Mouse (Mus musculus) adrenal gland, postnatal 10 days (tissue): ENCODE measurements around the gene Nmrk2. TPM values are rescaled to one million over a fixed set of nuclear protein-coding genes. Genes with fewer than 3 reads are reported as not detected.
"Not testable (repeated sequence)": the region's sequence is repeated elsewhere in the genome, so short reads cannot be mapped to it uniquely, and the experiment has no call there.

ENCODE experiments used
- DNase-seq: peaks from one replicate; pipeline ENCODE4 v3.0.0; 2021; ENCODE audit warnings: mixed read lengths
- long read RNA-seq, 2 experiments: library from polyadenylated mRNA; stranded (forward); transcript quantifications; one replicate each; pipeline ENCODE4 v2.0.0; 2021
- total RNA-seq, 2 experiments: library from RNA; stranded (reverse); gene quantifications; 2 replicates each; pipeline ENCODE4 v1.2.3; 2021

Gene Nmrk2
- total RNA-seq: 1 to 10 TPM in 1 of 2 experiments, under 1 TPM in 1; 0.15 to 4.9 TPM
- long read RNA-seq, experiment 1, partial matches to known transcripts: 0 of 3 reads
- long read RNA-seq, experiment 1, other reads (novel, unspliced or antisense): 2 of 3 reads
- long read RNA-seq, experiment 2: 0 reads

DNA sequence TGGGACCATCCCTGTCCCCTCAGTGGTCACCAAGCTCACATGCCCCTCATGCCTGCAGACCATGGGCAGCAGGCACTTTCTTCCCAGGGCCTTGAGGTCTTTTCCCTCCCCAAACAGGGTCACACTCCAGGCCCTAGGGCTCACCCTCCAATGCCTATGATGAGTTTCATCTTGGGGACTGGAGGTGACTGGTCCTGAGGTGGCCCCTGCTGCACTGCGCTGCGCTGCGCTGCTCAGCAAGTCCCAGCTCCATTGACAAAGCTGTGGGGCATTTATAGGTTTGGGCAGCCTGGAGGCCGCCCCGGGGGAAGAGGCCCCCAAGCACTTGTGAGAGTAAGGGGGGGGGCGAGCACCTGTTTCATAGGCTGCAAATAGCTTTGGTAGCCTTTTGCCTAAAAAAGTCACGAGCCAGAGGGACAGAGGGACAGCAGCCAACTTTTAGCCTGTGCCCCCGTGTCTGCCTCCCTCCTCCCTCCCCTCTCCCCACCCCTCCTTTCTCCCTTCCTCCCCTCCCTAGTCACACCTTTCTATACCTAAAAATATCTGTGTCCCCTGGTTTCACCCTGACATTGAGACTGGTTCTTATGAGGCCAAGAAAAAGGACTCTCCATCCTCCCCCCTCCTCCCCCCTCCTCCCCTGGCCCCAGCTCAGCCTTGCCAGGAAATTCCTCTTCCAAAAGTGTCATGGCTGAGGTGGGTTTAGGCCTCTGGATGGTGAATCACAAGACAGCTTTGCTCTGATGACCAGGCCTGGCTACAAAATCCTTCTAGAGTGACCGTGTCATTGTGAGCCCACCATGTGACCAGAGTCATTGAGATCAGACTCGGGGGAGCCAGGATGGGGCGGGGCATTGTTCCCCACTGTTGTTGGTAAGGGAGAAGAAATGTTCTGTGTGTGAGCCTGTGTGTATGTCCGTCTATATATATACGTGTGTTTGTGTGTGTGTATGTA, at the start of gene Nmrk2:
Gene Nmrk2 (minus strand): TSS at position 245 of the 952 bp plus-strand sequence.
- DNase-seq: no peak

DNA sequence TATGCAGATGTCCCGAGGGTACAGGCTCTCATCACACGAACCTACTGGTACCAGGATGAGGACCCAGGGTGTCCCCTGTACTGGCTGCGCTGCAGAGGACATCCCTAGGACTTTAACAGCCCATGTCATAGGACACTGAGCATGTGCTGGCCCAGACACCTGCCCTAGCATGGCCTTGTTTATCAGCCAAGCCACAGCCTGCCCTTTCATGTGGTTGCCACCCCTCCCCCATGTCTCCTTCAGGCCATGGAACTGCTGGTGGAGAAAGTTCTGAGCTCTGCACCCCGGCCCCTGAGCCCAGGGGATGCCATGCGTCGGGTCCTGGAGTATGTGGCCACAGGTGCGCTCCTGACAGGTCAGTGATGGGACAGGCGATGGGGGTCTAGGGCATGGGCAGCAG, 47.6 kb upstream of the Nmrk2 start:
- DNase-seq: no peak

DNA sequence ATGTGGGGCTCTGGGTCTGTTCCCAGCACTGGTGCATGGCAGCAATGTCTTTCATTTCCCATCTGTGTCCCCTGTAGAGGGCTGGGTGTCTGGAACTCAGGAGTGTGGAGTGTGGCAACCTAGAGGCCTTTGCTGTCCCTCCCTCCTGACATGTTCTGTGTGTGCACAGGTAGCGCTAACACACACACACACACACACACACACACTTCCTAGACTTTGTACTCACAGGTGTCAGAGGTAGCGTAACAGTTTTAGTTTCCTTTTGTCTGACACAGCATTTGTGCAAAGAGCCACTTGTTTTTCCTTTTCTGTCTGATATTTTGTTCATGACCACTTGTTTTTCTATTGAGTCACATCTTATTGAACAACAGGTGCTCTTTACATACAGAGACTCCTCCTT, 46.0 kb upstream of the Nmrk2 start:
- DNase-seq: no peak

DNA sequence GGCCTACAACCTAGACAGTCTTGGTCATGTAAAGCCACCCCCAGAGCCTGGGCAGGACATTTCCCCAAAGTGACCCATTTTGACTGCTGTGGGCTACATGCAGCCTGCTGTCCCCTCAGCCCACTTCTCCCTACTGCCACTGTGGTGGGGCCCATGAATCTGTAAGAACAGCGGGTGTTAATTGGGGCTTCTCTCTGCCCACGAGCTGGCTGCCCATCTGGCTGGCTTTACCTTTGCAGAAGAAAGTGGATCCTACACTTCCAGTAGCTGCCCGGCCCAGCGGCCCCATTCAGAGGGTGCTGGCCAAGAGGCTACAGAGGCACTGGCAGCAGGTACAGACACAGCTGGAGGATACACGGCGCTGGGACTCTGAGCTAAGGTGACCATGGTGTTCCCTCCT, 43.3 kb upstream of the Nmrk2 start:
- no peak for DNase-seq

DNA sequence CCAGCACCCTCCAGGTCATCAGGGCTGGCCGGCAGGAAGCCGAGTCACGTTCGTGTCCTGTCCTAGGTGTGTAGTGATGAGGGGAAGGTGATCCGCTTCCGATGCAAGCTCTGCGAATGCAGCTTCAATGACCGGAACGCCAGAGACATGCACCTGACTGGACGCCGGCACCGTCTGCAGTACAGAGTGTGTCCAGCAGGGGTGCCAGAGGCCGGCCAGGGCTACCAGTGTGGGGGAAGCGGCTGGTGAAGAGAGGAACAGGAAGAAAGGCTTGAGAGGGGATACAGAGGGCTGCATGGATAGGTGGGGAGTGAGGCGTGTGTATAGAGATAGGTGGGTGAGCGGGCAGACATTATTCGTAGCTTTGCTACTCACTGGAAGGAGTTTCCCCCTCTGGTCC, 42.7 kb upstream of the Nmrk2 start:
- peak; percentile 91 for DNase-seq

DNA sequence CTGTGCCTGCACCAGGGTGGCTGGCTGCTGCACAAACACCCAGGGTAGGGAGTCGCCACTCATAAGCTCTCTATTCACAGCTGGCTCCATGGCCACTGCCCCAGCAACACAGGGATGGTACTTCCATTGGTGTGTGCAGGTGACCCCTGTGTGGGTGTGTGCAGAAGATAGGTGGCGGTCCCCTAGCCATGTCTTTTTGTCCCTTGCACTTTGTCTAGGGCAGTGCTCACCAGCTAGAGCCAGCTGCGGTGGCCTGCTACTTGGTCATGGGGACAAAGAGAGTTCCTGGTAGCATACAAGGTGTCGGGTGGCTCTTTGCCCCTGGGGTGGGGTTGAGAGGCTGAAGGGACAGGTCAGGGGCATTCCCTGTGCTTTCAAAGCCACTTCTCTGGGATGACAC, 42.3 kb upstream of the Nmrk2 start:
- no peak for DNase-seq

DNA sequence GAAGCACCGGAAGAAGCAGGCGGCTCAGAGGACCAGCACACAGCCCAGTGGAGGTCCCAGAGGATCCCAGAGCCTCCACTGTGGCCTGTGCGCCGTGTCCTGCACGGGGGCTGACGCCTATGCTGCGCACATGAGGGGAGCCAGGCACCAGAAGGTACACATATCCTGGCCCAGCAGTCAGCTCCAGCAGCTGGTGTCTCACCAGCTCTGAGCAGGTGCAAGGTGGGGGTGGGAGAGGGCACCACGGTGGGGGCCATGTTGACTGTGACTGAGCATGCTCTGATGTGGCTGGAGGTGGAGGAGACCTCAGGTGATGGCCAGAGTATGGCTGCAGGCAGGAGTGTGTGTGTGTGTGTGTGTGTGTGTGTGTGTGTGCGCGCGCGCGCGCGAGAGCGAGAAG, 40.2 kb upstream of the Nmrk2 start:
- no peak for DNase-seq

DNA sequence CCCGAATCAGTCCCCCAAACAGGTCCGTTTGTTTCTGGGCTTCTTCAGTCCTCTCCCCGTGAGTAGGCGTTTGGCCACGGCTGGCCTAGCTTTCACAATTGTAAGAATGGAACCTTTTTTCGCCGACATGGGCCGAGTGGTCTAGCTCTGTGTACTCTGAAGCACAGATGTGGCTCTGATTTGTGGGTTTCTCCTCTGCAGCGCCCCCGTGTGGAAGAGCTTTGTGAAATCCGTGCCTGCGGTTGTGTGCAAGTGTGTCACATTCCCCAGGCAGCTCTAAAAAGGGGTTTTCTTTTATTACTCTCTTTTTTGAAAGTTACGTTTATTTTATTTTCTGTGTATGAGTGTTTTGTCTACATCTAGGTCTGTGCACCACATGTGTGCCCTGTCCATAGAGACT, 39.0 kb upstream of the Nmrk2 start:
- peak; percentile 73 for DNase-seq

DNA sequence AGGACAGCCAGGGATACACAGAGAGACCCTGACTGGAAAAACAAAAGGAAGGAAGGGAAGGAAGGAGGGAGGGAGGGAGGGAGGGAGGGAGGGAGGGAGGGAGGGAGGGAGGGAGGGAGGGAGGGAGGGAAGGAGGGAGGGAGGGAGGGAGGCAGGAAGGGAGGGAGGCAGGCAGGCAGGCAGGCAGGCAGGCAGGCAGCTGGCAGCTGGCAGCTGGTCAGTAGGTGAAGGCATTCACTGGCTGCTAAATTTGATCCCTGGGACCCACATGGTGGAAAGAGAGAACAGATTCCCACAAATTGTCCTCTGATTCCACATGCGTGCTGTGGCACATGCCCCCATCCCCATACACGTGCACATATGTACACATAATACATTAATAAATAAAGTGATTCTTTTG, 36.8 kb upstream of the Nmrk2 start:
- DNase-seq: no peak

DNA sequence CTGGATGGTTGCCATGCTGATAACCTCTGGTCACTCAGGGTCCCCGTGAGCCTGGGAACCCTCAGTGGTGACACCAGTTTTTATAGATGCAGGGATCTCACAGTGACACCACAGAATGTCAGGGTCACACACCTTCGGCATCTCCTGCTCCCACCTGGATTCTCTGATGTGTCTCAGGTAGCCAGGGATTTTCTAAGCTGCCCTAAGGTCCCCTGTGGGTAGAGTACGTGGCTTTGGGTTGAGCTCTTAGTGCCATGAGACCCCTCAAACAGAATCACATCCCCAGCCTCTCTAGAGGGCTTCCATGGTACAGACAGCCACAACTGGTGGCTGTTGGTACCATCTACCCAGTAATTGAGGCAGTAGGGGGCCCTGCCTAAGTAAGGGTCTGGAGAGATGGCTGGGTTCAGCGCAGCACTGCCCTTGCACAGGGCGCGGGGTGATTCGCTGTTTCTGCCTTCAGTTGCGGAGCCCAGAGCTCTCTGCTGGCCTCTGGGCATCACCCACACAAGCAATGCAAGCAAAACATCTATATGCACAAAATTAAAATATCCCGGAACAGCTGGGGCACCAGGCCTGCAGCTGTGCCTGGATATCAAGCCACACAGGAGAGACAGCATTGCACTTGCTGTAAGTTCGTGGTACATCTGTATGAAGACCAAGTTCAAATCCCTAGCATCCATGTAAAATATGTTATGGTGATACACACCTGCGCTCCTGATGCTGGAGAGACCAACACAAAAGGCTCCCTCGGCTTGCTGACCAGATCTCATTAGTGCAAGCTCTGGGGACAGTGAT, 34.8 kb upstream of the Nmrk2 start:
- DNase-seq: no peak

DNA sequence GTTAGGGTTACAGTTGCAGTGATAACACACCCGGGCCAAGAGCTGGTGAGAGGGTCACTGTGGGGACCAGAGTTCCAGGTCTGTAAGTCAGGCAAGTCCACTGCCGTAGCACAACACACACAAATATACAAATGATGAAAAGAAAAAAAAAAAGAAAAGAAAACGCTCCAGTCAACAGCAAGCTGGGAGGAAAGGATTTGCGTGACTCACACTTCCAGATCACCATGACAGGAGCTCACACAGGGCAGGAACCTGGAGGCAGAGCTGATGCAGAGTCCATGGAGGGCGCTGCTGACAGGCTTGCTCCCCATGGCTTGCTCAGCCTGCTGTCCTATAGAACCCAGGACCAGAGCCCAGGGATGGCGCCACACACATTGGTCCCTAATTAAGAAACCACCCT, 32.4 kb upstream of the Nmrk2 start:
- no peak for DNase-seq

DNA sequence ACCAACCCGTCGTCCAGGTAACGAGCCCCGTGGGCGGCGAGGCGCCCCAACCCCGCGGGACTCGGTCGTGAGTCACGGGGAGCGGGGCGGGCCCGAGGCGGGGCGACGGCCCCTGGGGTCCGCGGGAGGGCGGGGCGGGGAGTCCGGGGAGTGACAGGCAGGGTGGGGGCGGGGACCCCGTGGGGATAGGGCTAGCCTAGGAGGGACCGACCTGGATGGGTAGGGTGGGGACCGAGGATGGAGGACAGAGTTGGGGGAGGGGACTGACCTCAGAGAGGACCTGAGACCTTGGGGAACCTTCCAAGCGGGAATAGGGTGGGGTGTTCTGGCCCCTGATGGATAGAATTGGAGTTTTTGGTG, 31.4 kb upstream of the Nmrk2 start:
- no peak for DNase-seq

DNA sequence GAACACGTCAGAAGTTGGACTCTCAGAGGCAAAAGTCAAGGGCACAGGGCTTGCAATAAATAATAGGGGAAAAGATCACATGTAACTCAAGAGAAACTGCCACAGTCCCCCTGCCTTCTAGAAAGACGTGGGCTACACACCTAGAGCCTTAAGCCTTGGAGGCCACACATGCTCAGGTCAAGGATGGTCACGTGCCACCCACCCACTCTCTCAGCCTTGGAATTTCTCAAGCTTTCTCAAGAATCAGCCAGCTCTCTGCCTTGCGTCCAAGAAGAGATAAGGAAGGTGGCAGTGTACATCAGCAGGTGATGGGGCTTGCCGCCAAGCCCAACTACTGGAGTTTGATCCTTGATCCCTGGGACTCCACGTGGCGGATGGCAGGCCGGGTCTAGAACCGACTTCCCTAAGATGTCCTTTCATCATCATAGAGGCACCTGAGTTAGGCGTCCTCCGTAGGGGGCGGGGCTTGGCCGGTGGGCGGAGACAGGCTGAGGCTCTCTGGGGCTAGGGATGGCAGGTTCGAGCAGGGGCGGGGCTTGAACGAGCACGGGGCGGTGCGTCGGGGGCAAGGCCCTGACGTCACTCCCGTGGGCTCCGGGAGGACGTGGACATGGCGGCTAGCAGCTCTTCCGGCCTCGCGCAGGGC, 30.9 kb upstream of the Nmrk2 start, which contains the start of gene Zfr2:
Gene Zfr2 (plus strand): TSS at position 576 of the 646 bp plus-strand sequence.
- peak; percentile 94 for DNase-seq

DNA sequence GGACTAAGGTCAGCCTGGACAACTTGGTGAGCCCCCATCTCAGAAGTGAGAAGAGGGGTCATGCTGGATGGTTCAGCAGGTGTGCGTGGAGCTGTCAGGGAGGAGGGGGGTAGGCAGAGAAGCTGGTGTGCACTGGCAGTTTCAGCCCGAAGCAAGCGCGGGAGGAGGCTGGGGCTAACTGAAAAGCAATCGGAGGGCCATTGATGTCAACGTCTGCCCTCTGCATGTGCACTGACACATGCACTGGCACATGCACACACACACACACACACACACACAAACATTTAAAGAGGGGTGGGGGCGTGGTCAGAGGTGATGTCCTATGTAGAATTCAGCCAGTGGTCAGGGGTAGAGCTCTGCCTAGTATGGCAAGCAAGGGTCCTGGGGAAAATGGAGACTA, 29.6 kb upstream of the Nmrk2 start:
- DNase-seq: no peak

DNA sequence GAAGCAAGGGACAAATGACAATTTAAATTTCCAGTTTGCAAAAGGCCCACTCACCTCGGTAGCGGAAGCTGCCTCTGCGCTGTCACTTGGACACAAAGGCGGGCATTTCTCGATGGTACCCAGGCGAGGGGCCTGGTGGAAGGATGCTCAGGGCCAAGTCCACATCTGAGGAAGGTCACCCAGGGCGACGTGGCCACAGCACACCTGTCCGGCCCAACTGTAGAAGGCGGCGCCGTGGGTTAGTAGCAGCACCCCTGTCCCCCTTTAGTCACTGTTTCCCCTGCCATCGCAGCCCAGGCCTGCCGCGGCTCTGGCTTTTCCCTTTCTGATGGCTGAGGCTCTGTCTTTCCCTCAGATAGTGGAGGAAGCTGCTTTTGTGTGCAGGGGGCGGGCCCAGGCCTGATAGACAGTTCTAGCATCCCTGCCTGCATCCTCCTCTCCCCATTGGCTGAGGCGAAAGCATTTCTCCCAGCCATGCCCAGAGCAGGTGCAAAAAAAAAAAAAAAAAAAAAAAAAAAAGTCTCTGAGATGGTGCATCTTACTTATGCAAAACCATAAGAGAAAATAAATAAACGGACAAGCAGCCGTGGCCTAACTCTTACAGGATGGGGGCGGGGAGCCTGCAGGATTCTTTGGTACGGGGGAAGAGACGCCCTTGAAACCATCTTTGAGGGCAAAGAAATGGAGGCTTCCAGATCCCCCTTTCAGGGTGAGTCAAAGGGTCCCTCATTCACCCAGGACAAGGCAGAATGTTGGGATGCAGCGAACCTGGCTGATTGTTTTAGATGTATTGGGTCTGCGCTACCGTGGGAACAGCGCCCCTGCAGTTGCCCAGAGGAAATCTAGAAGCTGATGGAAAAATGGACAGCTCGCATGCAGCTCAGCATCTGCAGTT, 28.8 kb upstream of the Nmrk2 start, which contains the start of gene Atcay:
Gene Atcay (minus strand): TSS at position 396 of the 895 bp plus-strand sequence.
- no peak for DNase-seq

DNA sequence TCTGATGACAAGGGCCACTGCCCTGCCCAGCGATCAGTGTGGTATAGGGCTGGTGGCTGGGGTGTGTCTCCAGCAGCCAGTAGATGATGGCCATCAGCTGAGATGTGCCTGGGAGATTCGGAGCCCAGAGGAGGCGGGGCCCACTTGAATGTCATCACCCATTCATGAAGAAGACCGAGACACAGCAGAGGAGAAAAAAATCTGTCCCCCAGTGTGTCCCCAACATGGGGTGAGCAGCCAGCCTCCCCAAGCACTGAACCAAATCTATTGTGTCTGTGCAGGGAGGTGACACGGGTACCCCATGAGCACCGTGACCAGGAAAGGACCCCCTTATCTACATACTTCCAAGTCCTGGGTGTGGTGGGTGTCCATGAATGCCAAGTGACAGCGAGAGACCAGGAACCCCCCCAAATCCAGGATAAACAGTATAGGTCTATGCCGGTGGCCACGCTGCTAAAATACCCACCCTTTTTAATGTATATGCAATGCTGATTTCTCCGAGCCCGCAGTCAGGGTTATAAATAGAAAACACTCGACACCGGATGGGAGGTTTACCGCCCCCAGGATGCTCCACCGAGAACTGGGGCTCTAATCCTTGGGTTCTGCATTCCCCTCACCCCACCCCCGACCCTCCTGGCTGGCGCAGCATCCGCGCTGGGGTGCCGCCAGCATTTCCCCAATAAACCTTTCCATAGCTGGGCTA, 28.0 kb upstream of the Nmrk2 start:
- DNase-seq: no peak

DNA sequence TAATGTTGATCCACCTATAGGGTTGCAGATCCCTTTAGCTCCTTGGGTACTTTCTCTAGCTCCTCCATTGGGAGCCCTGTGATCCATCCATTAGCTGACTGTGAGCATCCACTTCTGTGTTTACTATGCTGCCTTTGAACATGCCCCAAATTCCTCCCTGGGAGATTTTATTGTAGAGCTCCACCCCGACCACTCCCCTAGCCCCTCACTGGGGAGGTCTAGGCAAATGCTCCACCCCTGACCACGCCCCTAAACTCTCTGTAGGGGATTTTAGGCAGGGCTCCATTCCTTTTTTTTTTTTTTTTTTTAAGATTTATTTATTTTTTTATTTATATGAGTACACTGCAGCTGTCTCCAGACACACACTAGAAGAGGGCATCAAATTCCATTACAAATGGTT, 21.9 kb upstream of the Nmrk2 start:
- DNase-seq: not testable (repeated sequence)

DNA sequence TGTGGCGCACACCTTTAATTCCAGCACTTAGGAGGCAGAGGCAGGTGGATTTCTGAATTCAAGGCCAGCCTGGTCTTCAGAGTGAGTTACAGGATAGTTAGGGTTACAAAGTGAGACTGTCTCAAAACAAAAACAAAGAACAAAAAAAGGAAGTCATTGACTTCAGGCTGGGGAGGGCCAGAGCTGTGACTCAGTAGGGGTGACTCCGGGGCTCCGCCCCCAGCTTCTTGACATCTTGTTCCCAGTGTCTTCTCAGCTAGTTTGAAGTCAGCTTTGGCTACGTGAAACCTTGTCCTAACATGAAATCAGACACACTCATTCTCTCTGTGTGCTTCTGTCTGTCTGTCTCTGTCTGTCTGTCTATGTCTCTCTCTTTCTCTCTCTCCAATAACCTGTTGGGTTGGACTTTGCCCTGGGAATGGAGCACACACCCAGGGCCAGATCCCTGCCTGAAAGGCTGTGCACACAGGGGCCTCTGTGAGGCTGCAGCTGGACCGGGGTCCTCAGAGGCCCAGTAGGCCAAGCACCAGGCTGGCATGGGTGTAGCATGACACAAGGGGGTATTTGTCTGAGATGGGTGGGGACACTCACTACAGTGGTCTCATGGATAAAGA, 19.7 kb upstream of the Nmrk2 start:
- DNase-seq: no peak

DNA sequence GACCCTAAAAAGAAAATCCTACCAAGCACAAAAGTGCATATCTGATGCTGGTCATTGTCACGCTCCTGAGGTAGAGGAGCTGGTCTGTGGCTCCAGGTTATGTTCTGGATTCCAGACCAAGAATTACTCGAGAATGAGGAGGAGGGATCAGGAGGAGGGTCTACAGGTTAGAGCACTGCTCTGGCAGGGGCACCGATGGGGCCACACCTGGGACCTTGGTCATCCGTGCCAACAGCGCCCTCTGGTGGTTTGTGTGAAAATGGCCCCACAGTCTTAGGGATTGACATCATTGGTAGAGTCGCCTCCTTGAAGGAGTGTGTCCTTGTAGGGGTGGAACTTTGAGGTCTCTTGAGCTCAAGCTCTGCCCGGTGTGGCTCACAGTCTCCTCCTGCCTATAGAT, 16.1 kb upstream of the Nmrk2 start:
- DNase-seq: peak; percentile 81

DNA sequence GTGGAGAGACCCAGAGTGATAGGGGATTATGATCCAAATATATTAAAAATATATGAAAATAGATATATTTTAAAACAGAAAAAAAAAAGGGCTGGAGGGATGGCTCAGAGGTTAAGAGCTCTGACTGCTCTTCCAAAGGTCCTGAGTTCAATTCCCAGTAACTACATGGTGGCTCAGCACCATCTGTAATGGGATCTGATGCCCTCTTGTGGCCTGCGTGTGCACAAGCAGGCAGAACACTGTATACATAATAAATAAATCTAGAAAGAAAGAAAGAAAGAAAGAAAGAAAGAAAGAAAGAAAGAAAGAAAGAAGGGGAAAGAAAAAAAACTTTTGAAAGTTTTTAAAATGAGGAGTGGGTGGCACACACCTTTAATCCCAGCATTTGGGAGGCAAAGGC, 15.4 kb upstream of the Nmrk2 start:
- peak; percentile 38 for DNase-seq
